Mouse (Mus musculus): ENCODE data around the gene Phactr1. TPM values are rescaled to one million over a fixed set of nuclear protein-coding genes. Genes with fewer than 3 reads are reported as not detected.

The Phactr1 gene
- polyA plus RNA-seq, 1 experiment: 1.1 TPM

GRCm38 (mm10) chr13:42952037-42952721 lies 271.8 kb downstream of the Phactr1 start:
- WGBS: 64% methylated on average over 15 of the region's 15 CpGs
- DNase-seq (ENCODE audit: low read depth, low spot score): no peak

GRCm38 (mm10) chr13:42953071-42953470 lies 272.6 kb downstream of the Phactr1 start:
- DNase-seq (ENCODE audit: low read depth, low spot score): no peak
- WGBS: 91% methylated on average over 6 of the region's 6 CpGs

DNA sequence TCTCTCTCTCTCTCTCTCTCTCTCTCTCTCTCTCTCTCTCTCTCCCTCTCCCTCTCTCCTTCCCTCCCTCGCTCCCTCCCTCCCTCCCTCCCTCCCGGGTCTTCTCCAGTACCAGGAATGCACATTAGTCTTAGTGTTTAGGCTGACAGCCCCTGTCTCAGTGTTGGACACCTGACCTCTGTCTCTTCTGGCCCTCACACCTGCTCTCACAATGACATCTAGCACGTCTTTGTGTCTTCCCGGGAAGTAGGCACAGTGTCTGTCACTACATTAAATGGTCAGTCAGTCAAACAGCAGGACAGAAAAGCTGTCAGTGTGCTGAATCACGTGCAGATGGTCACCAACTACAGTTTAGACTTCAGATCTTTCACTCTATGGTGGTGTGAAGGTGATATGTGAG lies 273.7 kb downstream of the Phactr1 start:
- 57% methylated on average over 5 of the region's 5 CpGs for WGBS
- no peak for DNase-seq (ENCODE audit: low read depth, low spot score)

DNA sequence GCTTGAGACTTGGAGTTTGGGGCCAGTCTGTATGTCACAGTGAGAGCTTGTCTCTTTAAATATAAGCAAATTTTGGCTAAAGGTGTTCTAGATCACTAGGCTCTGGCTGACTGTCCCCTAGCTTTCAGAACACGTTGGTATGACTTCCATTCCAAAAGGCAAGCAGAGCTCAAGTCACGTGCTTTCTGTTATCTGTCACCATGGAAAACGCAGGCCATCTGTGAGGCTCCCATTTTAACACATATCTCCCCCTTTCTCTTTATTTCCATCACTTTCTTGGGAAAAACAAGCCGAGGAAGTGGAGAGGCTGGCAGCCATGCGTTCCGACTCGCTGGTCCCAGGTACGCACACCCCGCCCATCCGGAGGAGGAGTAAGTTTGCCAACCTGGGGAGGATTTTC lies 275.9 kb downstream of the Phactr1 start:
- WGBS: 79% methylated on average over 10 of the region's 10 CpGs
- DNase-seq (ENCODE audit: low read depth, low spot score): no peak

- WGBS: 59% methylated on average over 7 of the region's 7 CpGs
- DNase-seq (ENCODE audit: low read depth, low spot score): no peak
These were observed 277.4 kb downstream of the Phactr1 start for GRCm38 (mm10) chr13:42957856-42958255.

GRCm38 (mm10) chr13:42958867-42959266 lies 278.4 kb downstream of the Phactr1 start:
- DNase-seq (ENCODE audit: low read depth, low spot score): no peak
- 90% methylated on average over 2 of the region's 2 CpGs for WGBS

GRCm38 (mm10) chr13:42961561-42961960 lies 281.1 kb downstream of the Phactr1 start:
- no peak for DNase-seq (ENCODE audit: low read depth, low spot score)
- WGBS: 83% methylated on average over 4 of the region's 4 CpGs

DNA sequence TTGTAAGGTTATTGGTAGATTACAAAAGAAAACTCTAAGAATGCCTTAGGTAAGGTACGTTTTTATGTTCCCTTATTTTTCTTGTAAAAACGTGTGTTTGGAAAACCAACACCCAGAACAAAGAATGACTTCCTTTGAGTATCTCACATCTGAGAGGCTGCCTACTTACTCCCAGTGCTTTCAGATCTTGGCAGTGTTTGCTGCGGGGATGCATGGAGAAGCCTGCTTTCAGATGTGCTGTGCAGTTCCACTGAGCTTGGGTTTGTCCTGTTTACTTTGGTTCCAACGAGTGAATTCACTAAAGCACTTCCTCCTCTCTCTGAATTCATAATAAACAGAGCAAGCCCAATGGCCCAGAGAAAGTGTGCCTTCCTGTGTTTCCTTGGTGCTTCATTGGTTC lies 288.1 kb downstream of the Phactr1 start:
- no peak for DNase-seq (ENCODE audit: low read depth, low spot score)
- 43% methylated on average over 4 of the region's 4 CpGs for WGBS

DNA sequence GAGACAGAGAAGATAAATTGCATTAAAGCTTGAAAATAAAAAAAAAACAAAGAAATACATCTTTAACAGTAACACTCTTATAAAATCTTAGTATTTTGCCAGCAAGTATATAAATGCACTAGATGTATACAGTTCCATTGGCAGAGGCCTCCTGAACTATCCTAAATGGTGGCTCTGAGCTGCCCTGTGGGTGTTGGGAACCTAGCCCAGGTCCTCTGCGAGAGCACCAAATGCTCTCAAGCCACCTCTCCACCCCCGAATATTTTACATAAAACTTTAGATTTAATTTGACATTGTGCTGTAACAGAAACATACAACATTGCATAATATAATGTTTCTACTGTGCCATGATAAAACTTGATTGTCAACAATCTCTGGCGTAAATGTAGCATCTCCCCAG lies 293.1 kb downstream of the Phactr1 start:
- 86% methylated on average over 3 of the region's 3 CpGs for WGBS
- no peak for DNase-seq (ENCODE audit: low read depth, low spot score)

DNA sequence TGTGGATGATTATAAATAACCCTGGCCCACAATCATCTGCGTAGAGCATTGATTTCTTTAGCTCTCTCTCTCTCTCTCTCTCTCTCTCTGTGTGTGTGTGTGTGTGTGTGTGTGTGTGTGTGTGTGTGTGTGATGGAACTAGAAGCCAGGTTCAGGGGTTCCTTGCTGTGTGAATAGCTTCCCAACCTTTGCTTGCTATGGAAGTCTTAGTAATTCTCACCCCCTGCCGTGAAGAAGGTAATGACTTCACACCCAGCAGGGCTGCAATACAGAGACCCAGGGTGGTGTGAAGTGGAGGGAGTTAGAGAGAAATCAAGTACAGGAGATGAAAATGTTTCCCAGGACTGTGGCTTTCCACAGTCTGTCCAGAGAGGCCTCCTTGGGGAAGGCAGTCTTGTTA lies 293.5 kb downstream of the Phactr1 start:
- no peak for DNase-seq (ENCODE audit: low read depth, low spot score)
- 74% methylated on average over 2 of the region's 2 CpGs for WGBS

GRCm38 (mm10) chr13:42974506-42974905 lies 294.1 kb downstream of the Phactr1 start:
- no peak for DNase-seq (ENCODE audit: low read depth, low spot score)
- 69% methylated on average over 2 of the region's 2 CpGs for WGBS

GRCm38 (mm10) chr13:42976144-42976543 lies 295.7 kb downstream of the Phactr1 start:
- no peak for DNase-seq (ENCODE audit: low read depth, low spot score)
- 89% methylated on average over 3 of the region's 3 CpGs for WGBS

- DNase-seq (ENCODE audit: low read depth, low spot score): no peak
- 83% methylated on average over 5 of the region's 5 CpGs for WGBS
These were observed 296.5 kb downstream of the Phactr1 start for GRCm38 (mm10) chr13:42976967-42977366.

DNA sequence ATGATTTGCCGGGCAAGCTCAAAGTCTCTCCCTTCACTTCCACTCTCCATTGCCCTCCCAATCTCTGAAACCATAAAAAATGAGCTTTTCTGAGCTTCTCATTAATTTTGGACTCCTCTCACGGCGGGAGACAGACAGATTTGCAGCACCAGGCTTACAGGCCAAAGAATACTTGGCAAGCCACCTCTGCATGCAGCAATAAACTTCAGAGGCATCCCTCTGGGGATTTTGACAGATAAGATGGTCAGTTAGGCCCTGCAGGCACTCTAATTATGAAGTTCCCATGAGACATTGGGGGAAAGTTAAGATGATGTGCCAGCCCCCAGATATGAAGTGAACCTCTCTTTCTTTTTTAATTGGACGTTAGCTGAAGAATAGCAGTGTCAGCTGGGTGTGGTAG lies 300.2 kb downstream of the Phactr1 start:
- no peak for DNase-seq (ENCODE audit: low read depth, low spot score)
- 59% methylated on average over 4 of the region's 4 CpGs for WGBS

- no peak for DNase-seq (ENCODE audit: low read depth, low spot score)
- WGBS: 89% methylated on average over 9 of the region's 9 CpGs
These were observed 302.2 kb downstream of the Phactr1 start for GRCm38 (mm10) chr13:42982646-42983045.

GRCm38 (mm10) chr13:42985806-42986205 lies 305.4 kb downstream of the Phactr1 start:
- DNase-seq (ENCODE audit: low read depth, low spot score): no peak
- WGBS: 79% methylated on average over 7 of the region's 7 CpGs

- 56% methylated on average over 5 of the region's 5 CpGs for WGBS
- no peak for DNase-seq (ENCODE audit: low read depth, low spot score)
These were observed 307.6 kb downstream of the Phactr1 start for GRCm38 (mm10) chr13:42987931-42988579.

- WGBS: 87% methylated on average over 5 of the region's 5 CpGs
- DNase-seq (ENCODE audit: low read depth, low spot score): no peak
These were observed 309.1 kb downstream of the Phactr1 start for GRCm38 (mm10) chr13:42989481-42989880.

- no peak for DNase-seq (ENCODE audit: low read depth, low spot score)
- 70% methylated on average over 3 of the region's 3 CpGs for WGBS
These were observed 309.6 kb downstream of the Phactr1 start for GRCm38 (mm10) chr13:42990051-42990450.

DNA sequence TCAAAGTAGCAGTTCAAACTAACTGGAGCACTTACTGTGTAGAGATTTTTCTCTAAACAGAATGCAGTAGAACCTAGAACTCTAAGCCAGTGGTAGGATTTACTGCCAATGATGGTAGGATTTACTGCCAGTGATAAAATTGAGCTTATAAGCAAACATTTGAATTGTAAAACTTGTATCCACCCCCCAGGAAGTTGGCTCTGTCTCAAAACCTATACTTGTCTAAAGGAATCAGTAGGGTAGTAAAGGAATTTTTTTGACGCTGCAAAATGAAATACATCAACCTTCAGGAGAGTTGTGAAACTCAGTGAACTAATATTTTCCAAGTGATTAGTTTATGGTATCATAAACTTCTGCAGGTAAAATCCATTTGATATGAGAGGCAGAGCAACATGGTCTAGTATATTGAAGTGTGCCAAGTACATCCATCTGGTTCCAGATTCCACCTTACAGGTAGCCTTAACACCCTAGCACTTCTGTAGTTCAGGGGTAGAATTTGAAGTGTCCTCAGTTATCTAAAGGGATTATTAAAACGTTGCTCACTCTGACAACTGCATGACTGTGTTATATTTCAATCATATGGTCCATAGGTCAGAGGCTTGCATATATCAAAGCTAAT lies 310.2 kb downstream of the Phactr1 start:
- WGBS: 24% methylated on average over 2 of the region's 2 CpGs
- DNase-seq (ENCODE audit: low read depth, low spot score): peak; percentile 48

GRCm38 (mm10) chr13:42991164-42991563 lies 310.7 kb downstream of the Phactr1 start:
- 80% methylated on average over 3 of the region's 3 CpGs for WGBS
- no peak for DNase-seq (ENCODE audit: low read depth, low spot score)
